Mouse (Mus musculus): ENCODE measurements around the gene Hist1h4j. TPM values are rescaled to one million over a fixed set of nuclear protein-coding genes. Genes with fewer than 3 reads are reported as not detected.
"Not testable (repeated sequence)": the region's sequence is repeated elsewhere in the genome, so short reads cannot be mapped to it uniquely, and the experiment has no call there.

Gene Hist1h4j
- polyA plus RNA-seq, 1 experiment from 2014 or later = 0.33 TPM

- no peaks in the 10 kb centered on the region for H3K9me3 ChIP-seq (ENCODE audit: control insufficient read depth, low read length)
- peaks cover 22% of the 10 kb centered on the region for H3K4me1 ChIP-seq (replicated peaks; ENCODE audit: control insufficient read depth, insufficient read depth, low read length)
- H3K27me3 ChIP-seq (ENCODE audit: control insufficient read depth, insufficient read depth, low read length) = no peaks in the 10 kb centered on the region
- peak within 1 kb of the TSS; percentile 33 for H3K4me3 ChIP-seq (replicated peaks; ENCODE audit: low read length)
- peak within 1 kb of the TSS; percentile 69 for H3K4me2 ChIP-seq (replicated peaks)
- peak within 1 kb of the TSS; percentile 63 for H3K27ac ChIP-seq
- no peaks in the 10 kb centered on the region for H3K36me3 ChIP-seq (replicated peaks; ENCODE audit: control insufficient read depth, insufficient read depth)
- no peak for ATAC-seq (ENCODE audit: low FRiP score)
- peak; percentile 55 for DNase-seq (ENCODE audit: low spot score)
- H3K9ac ChIP-seq = peak within 1 kb of the TSS; percentile 32
- WGBS = under 1% methylated on average over 44 of the region's 44 CpGs
These were observed 45.2 kb downstream of the Hist1h4j start, which contains the start of gene Hist1h1b for GRCm38 (mm10) chr13:21779767-21780731. Gene Hist1h1b (minus strand): TSS chr13:21780625.

- Histone ChIP-seq H3K4me3 (replicated peaks; ENCODE audit: low read length) (peak overlapping the region; percentile 33; the same call in 1 of the 2 replicates), H3K4me1 (replicated peaks; ENCODE audit: control insufficient read depth, insufficient read depth, low read length) (peaks cover 24% of the 10 kb centered on the region)
These were observed 46.2 kb downstream of the Hist1h4j start for GRCm38 (mm10) chr13:21781021-21781555.

GRCm38 (mm10) chr13:21781639-21782038 lies 46.8 kb downstream of the Hist1h4j start:
- Histone ChIP-seq H3K27ac (no peak overlapping the region), H3K4me2 (replicated peaks) (no peak overlapping the region), H3K9me3 (ENCODE audit: control insufficient read depth, low read length) (no peaks in the 10 kb centered on the region), H3K9ac (no peak overlapping the region), H3K27me3 (ENCODE audit: control insufficient read depth, insufficient read depth, low read length) (no peaks in the 10 kb centered on the region), H3K36me3 (replicated peaks; ENCODE audit: control insufficient read depth, insufficient read depth) (no peaks in the 10 kb centered on the region), H3K4me3 (replicated peaks; ENCODE audit: low read length) (no peak overlapping the region), H3K4me1 (replicated peaks; ENCODE audit: control insufficient read depth, insufficient read depth, low read length) (peaks cover 30% of the 10 kb centered on the region)
- 95% methylated on average over 1 of the region's 1 CpGs for WGBS
- no peak for DNase-seq (ENCODE audit: low spot score)
- ATAC-seq (ENCODE audit: low FRiP score) = no peak

More at GRCm38 (mm10) chr13:21781021-21781555, 46.2 kb downstream of the Hist1h4j start:
- Histone ChIP-seq H3K36me3 (replicated peaks; ENCODE audit: control insufficient read depth, insufficient read depth) (no peaks in the 10 kb centered on the region), H3K27ac (no peak overlapping the region), H3K4me2 (replicated peaks) (peak overlapping the region; percentile 69), H3K27me3 (ENCODE audit: control insufficient read depth, insufficient read depth, low read length) (no peaks in the 10 kb centered on the region), H3K9me3 (ENCODE audit: control insufficient read depth, low read length) (no peaks in the 10 kb centered on the region), H3K9ac (no peak overlapping the region)
- DNase-seq (ENCODE audit: low spot score) (no peak), ATAC-seq (ENCODE audit: low FRiP score) (no peak)
- 46% methylated on average over 6 of the region's 6 CpGs for WGBS

- Histone ChIP-seq H3K4me1 (replicated peaks; ENCODE audit: control insufficient read depth, insufficient read depth, low read length) (peaks cover 30% of the 10 kb centered on the region), H3K9ac (peak overlapping the region; percentile 57), H3K4me2 (replicated peaks) (peak overlapping the region; percentile 81), H3K27ac (peak overlapping the region; percentile 68), H3K4me3 (replicated peaks; ENCODE audit: low read length) (peak overlapping the region; percentile 34)
- 1% methylated on average over 13 of the region's 35 CpGs for WGBS
- H3K9me3 ChIP-seq (ENCODE audit: control insufficient read depth, low read length); H3K27me3 ChIP-seq (ENCODE audit: control insufficient read depth, insufficient read depth, low read length); H3K36me3 ChIP-seq (replicated peaks; ENCODE audit: control insufficient read depth, insufficient read depth); DNase-seq (ENCODE audit: low spot score); ATAC-seq (ENCODE audit: low FRiP score): not testable (repeated sequence)
These were observed 47.7 kb downstream of the Hist1h4j start for GRCm38 (mm10) chr13:21782361-21783254.

GRCm38 (mm10) chr13:21783255-21783617 lies 48.4 kb downstream of the Hist1h4j start, which contains the start of gene Hist1h3i:
Gene Hist1h3i (minus strand): TSS chr13:21783370.
- DNase-seq (ENCODE audit: low spot score) (peak; percentile 92), ATAC-seq (ENCODE audit: low FRiP score) (peak; percentile 81)
- H3K4me1 ChIP-seq (replicated peaks; ENCODE audit: control insufficient read depth, insufficient read depth, low read length) = peaks cover 35% of the 10 kb centered on the region
- H3K9ac ChIP-seq = peak within 1 kb of the TSS; percentile 57
- no peaks in the 10 kb centered on the region for H3K9me3 ChIP-seq (ENCODE audit: control insufficient read depth, low read length)
- peak within 1 kb of the TSS; percentile 68 for H3K27ac ChIP-seq
- no peaks in the 10 kb centered on the region for H3K36me3 ChIP-seq (replicated peaks; ENCODE audit: control insufficient read depth, insufficient read depth)
- H3K4me3 ChIP-seq (replicated peaks; ENCODE audit: low read length) = peak within 1 kb of the TSS; percentile 34
- H3K4me2 ChIP-seq (replicated peaks) = peak within 1 kb of the TSS; percentile 81
- H3K27me3 ChIP-seq (ENCODE audit: control insufficient read depth, insufficient read depth, low read length) = no peaks in the 10 kb centered on the region
- 0% methylated on average over 15 of the region's 20 CpGs for WGBS

GRCm38 (mm10) chr13:21783734-21784161 lies 48.9 kb downstream of the Hist1h4j start:
- Histone ChIP-seq H3K4me3 (replicated peaks; ENCODE audit: low read length) (peak overlapping the region; percentile 34), H3K9ac (peak overlapping the region; percentile 16), H3K27me3 (ENCODE audit: control insufficient read depth, insufficient read depth, low read length) (no peaks in the 10 kb centered on the region), H3K27ac (peak overlapping the region; percentile 61), H3K4me1 (replicated peaks; ENCODE audit: control insufficient read depth, insufficient read depth, low read length) (peaks cover 38% of the 10 kb centered on the region), H3K4me2 (replicated peaks) (peak overlapping the region; percentile 81), H3K9me3 (ENCODE audit: control insufficient read depth, low read length) (no peaks in the 10 kb centered on the region), H3K36me3 (replicated peaks; ENCODE audit: control insufficient read depth, insufficient read depth) (no peaks in the 10 kb centered on the region)
- peak; percentile 74 for DNase-seq (ENCODE audit: low spot score)
- 2% methylated on average over 9 of the region's 9 CpGs for WGBS
- no peak for ATAC-seq (ENCODE audit: low FRiP score)

- H3K4me2 ChIP-seq (replicated peaks) = peak overlapping the region; percentile 81
- WGBS = 17% methylated on average over 6 of the region's 6 CpGs
- ATAC-seq (ENCODE audit: low FRiP score) = no peak
- H3K9ac ChIP-seq = peak overlapping the region; percentile 16; the same call in 1 of the 2 replicates
- H3K4me3 ChIP-seq (replicated peaks; ENCODE audit: low read length) = peak overlapping the region; percentile 34; the same call in 1 of the 2 replicates
- H3K9me3 ChIP-seq (ENCODE audit: control insufficient read depth, low read length) = no peaks in the 10 kb centered on the region
- no peaks in the 10 kb centered on the region for H3K27me3 ChIP-seq (ENCODE audit: control insufficient read depth, insufficient read depth, low read length)
- peaks cover 38% of the 10 kb centered on the region for H3K4me1 ChIP-seq (replicated peaks; ENCODE audit: control insufficient read depth, insufficient read depth, low read length)
- no peak for DNase-seq (ENCODE audit: low spot score)
- H3K27ac ChIP-seq = peak overlapping the region; percentile 61
- H3K36me3 ChIP-seq (replicated peaks; ENCODE audit: control insufficient read depth, insufficient read depth) = no peaks in the 10 kb centered on the region
These were observed 49.4 kb downstream of the Hist1h4j start for GRCm38 (mm10) chr13:21784311-21784710.
